Mouse (Mus musculus) midbrain, embryonic 13.5 days (tissue): Measurements from ENCODE around the gene Srm. TPM values are rescaled to one million over a fixed set of nuclear protein-coding genes. Genes with fewer than 3 reads are reported as not detected.

Experiments
- ATAC-seq: fragments of 200-750 bp; cut with Nextera tagmentation; 2 replicates; pipeline ENCODE4 v1.8.0; 2017; ENCODE audit warnings: mild to moderate bottlenecking, moderate TSS enrichment, moderate library complexity
- H3K27ac ChIP-seq: fragments of 300-500 bp; sonication (generic); 2 replicates; pipeline ENCODE4 v1.5.1; 2015; ENCODE audit warnings: inconsistent platforms, mild to moderate bottlenecking, moderate library complexity
- H3K27me3 ChIP-seq: fragments of 300-500 bp; sonication (generic); 2 replicates; pipeline ENCODE4 v1.6.1; 2015; ENCODE audit warnings: mild to moderate bottlenecking, inconsistent platforms
- H3K36me3 ChIP-seq: fragments of 300-500 bp; sonication (generic); 2 replicates; pipeline ENCODE4 v1.6.1; 2015; ENCODE audit warnings: mild to moderate bottlenecking, inconsistent platforms
- H3K4me1 ChIP-seq: fragments of 300-500 bp; sonication (generic); replicated peaks from 2 replicates; pipeline ENCODE4 v1.6.1; 2015; ENCODE audit warnings: inconsistent platforms
- H3K4me2 ChIP-seq: fragments of 300-500 bp; sonication (generic); replicated peaks from 2 replicates; pipeline ENCODE4 v1.6.1; 2015; ENCODE audit warnings: moderate library complexity, mild to moderate bottlenecking, inconsistent platforms
- H3K4me3 ChIP-seq: fragments of 300-500 bp; sonication (generic); replicated peaks from 2 replicates; pipeline ENCODE4 v1.5.1; 2015; ENCODE audit warnings: mild to moderate bottlenecking, inconsistent platforms
- H3K9ac ChIP-seq: fragments of 300-500 bp; sonication (generic); replicated peaks from 2 replicates; pipeline ENCODE4 v1.6.1; 2015; ENCODE audit warnings: mild to moderate bottlenecking, inconsistent platforms
- H3K9me3 ChIP-seq: fragments of 300-500 bp; sonication (generic); 2 replicates; pipeline ENCODE4 v1.6.1; 2016; ENCODE audit warnings: mild to moderate bottlenecking, inconsistent platforms
- WGBS: fragments of 180-500 bp; shearing (Covaris S2); methylation state at CpG from one replicate; pipeline ENCODE4 v1.1.7; 2015; 5-methylcytosine and 5-hydroxymethylcytosine counted together
- polyA plus RNA-seq: library from polyadenylated mRNA; unstranded; fragments of >200 nt; fragmentation: Nextera tagmentation; extraction: Ambion mirVana; gene quantifications from 2 replicates; pipeline ENCODE4 v1.2.1, GENCODE M21; 2015

The Srm gene
- polyA plus RNA-seq = 116 and 128 TPM in 2 replicates

GRCm38 (mm10) chr4:148591171-148591630, at the start of gene Srm:
Gene Srm, plus strand, starts transcription at chr4:148591503.
- peak; percentile 99 for ATAC-seq
- peak within 1 kb of the TSS; percentile 96 for H3K4me2 ChIP-seq

GRCm38 (mm10) chr4:148549106-148549505, 42.2 kb upstream of the Srm start:
- no peak overlapping the region for H3K9ac ChIP-seq
- no peak for ATAC-seq
- peaks cover 95% of the 10 kb centered on the region for H3K36me3 ChIP-seq
- no peaks in the 10 kb centered on the region for H3K4me1 ChIP-seq
- H3K9me3 ChIP-seq = no peaks in the 10 kb centered on the region
- H3K4me2 ChIP-seq = no peak overlapping the region
- WGBS = 91% methylated on average over 4 of the region's 4 CpGs
- no peaks in the 10 kb centered on the region for H3K27me3 ChIP-seq
- no peak overlapping the region for H3K4me3 ChIP-seq
- no peak overlapping the region for H3K27ac ChIP-seq

More at GRCm38 (mm10) chr4:148591171-148591630, at the start of gene Srm:
- peaks cover 34% of the 10 kb centered on the region for H3K36me3 ChIP-seq
- no peaks in the 10 kb centered on the region for H3K9me3 ChIP-seq
- H3K4me1 ChIP-seq = peaks cover 18% of the 10 kb centered on the region
- H3K4me3 ChIP-seq = peak within 1 kb of the TSS; percentile 95
- H3K27me3 ChIP-seq = no peaks in the 10 kb centered on the region
- H3K27ac ChIP-seq = peak within 1 kb of the TSS; percentile 74
- under 1% methylated on average over 39 of the region's 50 CpGs for WGBS
- peak within 1 kb of the TSS; percentile 84 for H3K9ac ChIP-seq

- WGBS = 33% methylated on average over 6 of the region's 6 CpGs
- H3K9me3 ChIP-seq = no peaks in the 10 kb centered on the region
- H3K4me2 ChIP-seq = peak overlapping the region; percentile 71
- peak overlapping the region; percentile 95 for H3K27ac ChIP-seq
- H3K4me3 ChIP-seq = peak overlapping the region; percentile 77
- H3K36me3 ChIP-seq = peaks cover 73% of the 10 kb centered on the region
- ATAC-seq = peak; percentile 55
- H3K9ac ChIP-seq = peak overlapping the region; percentile 93
- H3K27me3 ChIP-seq = no peaks in the 10 kb centered on the region
- H3K4me1 ChIP-seq = peaks cover 12% of the 10 kb centered on the region
These were observed 33.5 kb upstream of the Srm start for GRCm38 (mm10) chr4:148557766-148558165.

GRCm38 (mm10) chr4:148558297-148559000, 32.9 kb upstream of the Srm start, which contains the start of gene Exosc10:
Gene Exosc10, plus strand, starts transcription at chr4:148558429.
- peak within 1 kb of the TSS; percentile 93 for H3K9ac ChIP-seq

GRCm38 (mm10) chr4:148562676-148563075, 28.6 kb upstream of the Srm start:
- 94% methylated on average over 17 of the region's 17 CpGs for WGBS
- Histone ChIP-seq H3K27me3 (no peaks in the 10 kb centered on the region), H3K4me2 (no peak overlapping the region)

More at GRCm38 (mm10) chr4:148558297-148559000, 32.9 kb upstream of the Srm start, which contains the start of gene Exosc10:
- peak within 1 kb of the TSS; percentile 71 for H3K4me2 ChIP-seq
- H3K4me1 ChIP-seq = peaks cover 12% of the 10 kb centered on the region
- H3K27me3 ChIP-seq = no peaks in the 10 kb centered on the region
- H3K36me3 ChIP-seq = peaks cover 73% of the 10 kb centered on the region
- H3K4me3 ChIP-seq = peak within 1 kb of the TSS; percentile 77
- no peaks in the 10 kb centered on the region for H3K9me3 ChIP-seq
- WGBS = under 1% methylated on average over 63 of the region's 63 CpGs
- peak; percentile 94 for ATAC-seq
- peak within 1 kb of the TSS; percentile 95 for H3K27ac ChIP-seq

GRCm38 (mm10) chr4:148563595-148563994, 27.7 kb upstream of the Srm start:
- H3K27ac ChIP-seq = no peak overlapping the region
- peaks cover 7% of the 10 kb centered on the region for H3K4me1 ChIP-seq
- H3K4me3 ChIP-seq = no peak overlapping the region
- H3K27me3 ChIP-seq = no peaks in the 10 kb centered on the region
- 99% methylated on average over 12 of the region's 12 CpGs for WGBS
- no peak for ATAC-seq
- H3K9me3 ChIP-seq = no peaks in the 10 kb centered on the region
- no peak overlapping the region for H3K4me2 ChIP-seq
- H3K36me3 ChIP-seq = peaks cover 86% of the 10 kb centered on the region
- no peak overlapping the region for H3K9ac ChIP-seq

More at GRCm38 (mm10) chr4:148562676-148563075, 28.6 kb upstream of the Srm start:
- Histone ChIP-seq H3K9ac (no peak overlapping the region), H3K9me3 (no peaks in the 10 kb centered on the region), H3K27ac (no peak overlapping the region), H3K4me1 (peaks cover 11% of the 10 kb centered on the region), H3K36me3 (peaks cover 77% of the 10 kb centered on the region), H3K4me3 (no peak overlapping the region)
- no peak for ATAC-seq

GRCm38 (mm10) chr4:148570138-148570537, 21.2 kb upstream of the Srm start:
- H3K36me3 ChIP-seq = peaks cover 97% of the 10 kb centered on the region
- no peak for ATAC-seq
- no peaks in the 10 kb centered on the region for H3K27me3 ChIP-seq
- no peak overlapping the region for H3K4me3 ChIP-seq
- no peak overlapping the region for H3K9ac ChIP-seq
- no peak overlapping the region for H3K27ac ChIP-seq
- WGBS = 91% methylated on average over 10 of the region's 10 CpGs
- H3K4me2 ChIP-seq = no peak overlapping the region
- no peaks in the 10 kb centered on the region for H3K9me3 ChIP-seq
- no peaks in the 10 kb centered on the region for H3K4me1 ChIP-seq

- Histone ChIP-seq H3K4me1 (no peaks in the 10 kb centered on the region), H3K27ac (no peak overlapping the region), H3K4me3 (no peak overlapping the region), H3K27me3 (no peaks in the 10 kb centered on the region), H3K36me3 (peaks cover 97% of the 10 kb centered on the region), H3K9ac (no peak overlapping the region), H3K9me3 (no peaks in the 10 kb centered on the region), H3K4me2 (no peak overlapping the region)
- no peak for ATAC-seq
- WGBS = 96% methylated on average over 9 of the region's 9 CpGs
These were observed 20.5 kb upstream of the Srm start for GRCm38 (mm10) chr4:148570693-148571295.

- Histone ChIP-seq H3K27me3 (no peaks in the 10 kb centered on the region), H3K36me3 (peaks cover 97% of the 10 kb centered on the region), H3K27ac (no peak overlapping the region), H3K9ac (no peak overlapping the region), H3K4me3 (no peak overlapping the region), H3K4me1 (no peaks in the 10 kb centered on the region), H3K4me2 (no peak overlapping the region), H3K9me3 (no peaks in the 10 kb centered on the region)
- WGBS = 96% methylated on average over 7 of the region's 7 CpGs
- ATAC-seq = no peak
These were observed 18.1 kb upstream of the Srm start for GRCm38 (mm10) chr4:148573222-148573621.

- Histone ChIP-seq H3K27me3 (no peaks in the 10 kb centered on the region), H3K9me3 (no peaks in the 10 kb centered on the region), H3K4me2 (no peak overlapping the region), H3K4me3 (no peak overlapping the region), H3K4me1 (no peaks in the 10 kb centered on the region), H3K9ac (no peak overlapping the region), H3K36me3 (peaks cover 77% of the 10 kb centered on the region), H3K27ac (no peak overlapping the region)
- no peak for ATAC-seq
- WGBS = 91% methylated on average over 9 of the region's 9 CpGs
These were observed 10.5 kb upstream of the Srm start for GRCm38 (mm10) chr4:148580765-148581164.

- ATAC-seq = no peak
- 93% methylated on average over 5 of the region's 5 CpGs for WGBS
- H3K27ac ChIP-seq = no peak overlapping the region
- H3K4me3 ChIP-seq = no peak overlapping the region
- H3K4me2 ChIP-seq = no peak overlapping the region
- H3K9me3 ChIP-seq = no peaks in the 10 kb centered on the region
- H3K27me3 ChIP-seq = no peaks in the 10 kb centered on the region
- peaks cover 70% of the 10 kb centered on the region for H3K36me3 ChIP-seq
- no peaks in the 10 kb centered on the region for H3K4me1 ChIP-seq
- H3K9ac ChIP-seq = no peak overlapping the region
These were observed 9.9 kb upstream of the Srm start for GRCm38 (mm10) chr4:148581422-148581821.

- Histone ChIP-seq H3K27me3 (no peaks in the 10 kb centered on the region), H3K4me3 (no peak overlapping the region), H3K4me2 (no peak overlapping the region), H3K9ac (no peak overlapping the region), H3K9me3 (no peaks in the 10 kb centered on the region), H3K27ac (no peak overlapping the region), H3K4me1 (no peaks in the 10 kb centered on the region), H3K36me3 (peaks cover 52% of the 10 kb centered on the region)
- no peak for ATAC-seq
- WGBS = 86% methylated on average over 4 of the region's 4 CpGs
These were observed 8.0 kb upstream of the Srm start for GRCm38 (mm10) chr4:148583257-148583656.
